Mouse (Mus musculus): ENCODE data around the gene Olfr320. TPM values are rescaled to one million over a fixed set of nuclear protein-coding genes. Genes with fewer than 3 reads are reported as not detected.
"Not testable (repeated sequence)": the region's sequence is repeated elsewhere in the genome, so short reads cannot be mapped to it uniquely, and the experiment has no call there.

Olfr320 gene
- not detected for total RNA-seq (2021)

GRCm38 (mm10) chr11:58680799-58681198, at the start of gene Olfr320:
TSS of gene Olfr320 (plus strand) at chr11:58681099.
- DNase-seq, result no peak

- no peak for DNase-seq
These were observed 46.0 kb upstream of the Olfr320 start for GRCm38 (mm10) chr11:58634878-58635277.

GRCm38 (mm10) chr11:58636376-58636977, 44.4 kb upstream of the Olfr320 start:
- DNase-seq, result peak; percentile 69

- DNase-seq, result no peak
These were observed 42.7 kb upstream of the Olfr320 start for GRCm38 (mm10) chr11:58638176-58638701.

GRCm38 (mm10) chr11:58640272-58640867, 40.5 kb upstream of the Olfr320 start, which contains the start of gene Trim58:
TSS of gene Trim58 (plus strand) at chr11:58640465.
- peak; percentile 17 for DNase-seq

GRCm38 (mm10) chr11:58641057-58641456, 39.8 kb upstream of the Olfr320 start:
- DNase-seq, result no peak

- no peak for DNase-seq
These were observed 39.1 kb upstream of the Olfr320 start for GRCm38 (mm10) chr11:58641638-58642358.

GRCm38 (mm10) chr11:58643350-58643749, 37.5 kb upstream of the Olfr320 start:
- peak; percentile 27 for DNase-seq

- DNase-seq, result no peak
These were observed 25.7 kb upstream of the Olfr320 start for GRCm38 (mm10) chr11:58655151-58655550.

- no peak for DNase-seq
These were observed 22.3 kb upstream of the Olfr320 start, which contains the start of gene Olfr322 for GRCm38 (mm10) chr11:58658596-58658995. TSS of gene Olfr322 (plus strand) at chr11:58658782.

- no peak for DNase-seq
These were observed 11.6 kb upstream of the Olfr320 start for GRCm38 (mm10) chr11:58669252-58669651.

GRCm38 (mm10) chr11:58671825-58672224, 9.1 kb upstream of the Olfr320 start:
- DNase-seq, result no peak

GRCm38 (mm10) chr11:58698862-58699261, 18.0 kb downstream of the Olfr320 start, which contains the start of gene Olfr319:
TSS of gene Olfr319 (plus strand) at chr11:58699162.
- no peak for DNase-seq

- no peak for DNase-seq
These were observed 28.2 kb downstream of the Olfr320 start for GRCm38 (mm10) chr11:58709086-58709485.

GRCm38 (mm10) chr11:58717723-58718122, 36.8 kb downstream of the Olfr320 start:
- not testable (repeated sequence) for DNase-seq

GRCm38 (mm10) chr11:58719701-58720100, 38.8 kb downstream of the Olfr320 start:
- no peak for DNase-seq

- DNase-seq, result no peak
These were observed 43.0 kb downstream of the Olfr320 start, which contains the start of gene Olfr318 for GRCm38 (mm10) chr11:58723914-58724313. TSS of gene Olfr318 (minus strand) at chr11:58724014.

GRCm38 (mm10) chr11:58727896-58728650, 47.2 kb downstream of the Olfr320 start:
- not testable (repeated sequence) for DNase-seq

GRCm38 (mm10) chr11:58733372-58733771, 52.5 kb downstream of the Olfr320 start:
- no peak for DNase-seq

Measured in heart, postnatal 4 days (tissue).